Mouse (Mus musculus) lung, postnatal 0 days (tissue): ENCODE data around the gene Casp6. TPM values are rescaled to one million over a fixed set of nuclear protein-coding genes. Genes with fewer than 3 reads are reported as not detected.
A peak's percentile ranks its signal among the peaks of the same experiment; 100 is the strongest.

ENCODE experiments used
- ATAC-seq: fragments of 200-750 bp; cut with Nextera tagmentation; 2 replicates; pipeline ENCODE4 v1.8.0; 2017; ENCODE audit warnings: moderate library complexity
- DNase-seq: peaks from one replicate; pipeline ENCODE4 v3.0.0-alpha.2; 2016; ENCODE audit warnings: low spot score
- H3K27ac ChIP-seq: fragments of 300-500 bp; sonication (generic); 2 replicates; pipeline ENCODE4 v1.5.1; 2014; ENCODE audit warnings: antibody characterized with exemption, mild to moderate bottlenecking, low read length, mixed read lengths
- H3K27me3 ChIP-seq: fragments of 300-500 bp; sonication (generic); replicated peaks from 2 replicates; pipeline ENCODE4 v1.6.1; 2014; ENCODE audit warnings: low read length, mixed read lengths; ENCODE audit not compliant: insufficient read depth
- H3K36me3 ChIP-seq: fragments of 300-500 bp; sonication (generic); 2 replicates; pipeline ENCODE4 v1.6.1; 2014; ENCODE audit warnings: low read length, mixed read lengths; ENCODE audit not compliant: insufficient read depth
- H3K4me1 ChIP-seq: fragments of 300-500 bp; sonication (generic); 2 replicates; pipeline ENCODE4 v1.6.1; 2014; ENCODE audit warnings: antibody characterized with exemption, low read depth, low read length, mixed read lengths; ENCODE audit not compliant: insufficient read depth
- H3K4me2 ChIP-seq: fragments of 300-500 bp; sonication (generic); replicated peaks from 2 replicates; pipeline ENCODE4 v1.6.1; 2014; ENCODE audit warnings: low read depth, mild to moderate bottlenecking, low read length, moderate library complexity, mixed read lengths
- H3K4me3 ChIP-seq: fragments of 300-500 bp; sonication (generic); 2 replicates; pipeline ENCODE4 v1.5.1; 2014; ENCODE audit warnings: low read depth, low read length
- H3K9ac ChIP-seq: fragments of 300-500 bp; sonication (generic); replicated peaks from 2 replicates; pipeline ENCODE4 v1.6.1; 2014; ENCODE audit warnings: low read depth, mild to moderate bottlenecking
- H3K9me3 ChIP-seq: fragments of 300-500 bp; sonication (generic); 2 replicates; pipeline ENCODE4 v1.6.1; 2016; ENCODE audit warnings: low read length, mixed read lengths
- CTCF ChIP-seq: IDR thresholded peaks from 2 replicates; pipeline ENCODE4 v1.5.1; 2016; ENCODE audit warnings: antibody characterized with exemption, mild to moderate bottlenecking
- EP300 ChIP-seq: IDR thresholded peaks from 2 replicates; pipeline ENCODE4 v1.6.1; 2016; ENCODE audit warnings: antibody characterized with exemption, mild to moderate bottlenecking, control low read depth
- WGBS: fragments of 180-500 bp; shearing (Covaris S2); extraction: QIAGEN DNeasy Blood & Tissue Kit; methylation state at CpG from one replicate; pipeline ENCODE4 v1.1.7; 2014; 5-methylcytosine and 5-hydroxymethylcytosine counted together
- polyA plus RNA-seq: library from polyadenylated mRNA; unstranded; fragments of >200 nt; fragmentation: Nextera tagmentation; extraction: Ambion mirVana; gene quantifications from 2 replicates; pipeline ENCODE4 v1.2.1, GENCODE M21; 2015

The Casp6 gene
- polyA plus RNA-seq, 1 experiment from 2014 or later = 76.5 TPM

DNA sequence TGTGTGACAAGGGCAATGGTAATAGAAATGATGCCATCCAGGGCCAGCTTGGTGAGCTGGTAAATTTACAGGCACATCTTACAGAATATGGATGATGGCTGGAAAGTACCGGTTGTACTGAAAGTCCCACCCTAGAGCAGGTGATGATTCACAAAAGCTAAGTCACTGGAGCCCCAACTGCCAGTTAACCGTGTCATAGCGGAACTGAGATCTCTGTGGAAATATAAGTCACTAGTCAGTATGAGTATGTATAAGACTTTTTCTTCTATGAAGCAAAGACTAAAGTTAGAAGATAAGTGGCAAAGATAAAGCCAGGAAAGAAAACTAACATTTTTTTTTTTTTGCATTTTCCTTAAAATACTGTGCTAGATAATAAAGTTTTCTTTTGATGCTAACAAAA, 8.1 kb upstream of the Casp6 start:
- Histone ChIP-seq H3K27ac (no peak overlapping the region), H3K9ac (no peak overlapping the region), H3K27me3 (no peaks in the 10 kb centered on the region), H3K4me3 (no peak overlapping the region), H3K4me1 (no peaks in the 10 kb centered on the region), H3K9me3 (no peaks in the 10 kb centered on the region), H3K4me2 (no peak overlapping the region), H3K36me3 (peaks cover 5% of the 10 kb centered on the region; the same call in 1 of the 2 replicates)
- WGBS = 91% methylated on average over 3 of the region's 3 CpGs
- no peak for TF ChIP-seq CTCF
- DNase-seq (no peak), ATAC-seq (no peak)

GRCm38 (mm10) chr3:129896591-129896990, 4.6 kb upstream of the Casp6 start:
- ATAC-seq = no peak
- Histone ChIP-seq H3K4me1 (no peaks in the 10 kb centered on the region; the same call in 1 of the 2 replicates), H3K36me3 (no peaks in the 10 kb centered on the region), H3K9me3 (no peaks in the 10 kb centered on the region), H3K4me2 (no peak overlapping the region), H3K9ac (no peak overlapping the region), H3K4me3 (no peak overlapping the region), H3K27ac (no peak overlapping the region), H3K27me3 (no peaks in the 10 kb centered on the region)
- WGBS = 21% methylated on average over 6 of the region's 6 CpGs
- peak; percentile 22 for DNase-seq
- TF ChIP-seq CTCF (no peak), EP300 (no peak)

GRCm38 (mm10) chr3:129898886-129899285, 2.3 kb upstream of the Casp6 start:
- ATAC-seq = no peak
- Histone ChIP-seq H3K36me3 (no peaks in the 10 kb centered on the region), H3K9me3 (no peaks in the 10 kb centered on the region), H3K9ac (no peak overlapping the region), H3K4me3 (no peak overlapping the region), H3K27me3 (no peaks in the 10 kb centered on the region), H3K4me2 (no peak overlapping the region), H3K27ac (no peak overlapping the region), H3K4me1 (peaks cover 8% of the 10 kb centered on the region; the same call in 1 of the 2 replicates)
- TF ChIP-seq CTCF (no peak), EP300 (no peak)
- WGBS = 66% methylated on average over 4 of the region's 4 CpGs
- DNase-seq = no peak

- TF ChIP-seq EP300 = no peak
- no peak for TF ChIP-seq CTCF
- no peaks in the 10 kb centered on the region for H3K27me3 ChIP-seq
- no peak for ATAC-seq
- WGBS = 91% methylated on average over 3 of the region's 3 CpGs
- no peaks in the 10 kb centered on the region for H3K9me3 ChIP-seq
- H3K4me3 ChIP-seq = no peak overlapping the region
- no peak overlapping the region for H3K27ac ChIP-seq
- DNase-seq = no peak
- no peak overlapping the region for H3K9ac ChIP-seq
- no peak overlapping the region for H3K4me2 ChIP-seq
- H3K4me1 ChIP-seq = peaks cover 11% of the 10 kb centered on the region; the same call in 1 of the 2 replicates
- H3K36me3 ChIP-seq = peaks cover 6% of the 10 kb centered on the region; the same call in 1 of the 2 replicates
Observed at GRCm38 (mm10) chr3:129903369-129903768, 2.1 kb downstream of the Casp6 start.

GRCm38 (mm10) chr3:129903866-129904265, 2.6 kb downstream of the Casp6 start:
- ATAC-seq (no peak), DNase-seq (no peak)
- TF ChIP-seq EP300 (no peak), CTCF (no peak)
- WGBS = 81% methylated on average over 8 of the region's 8 CpGs
- no peaks in the 10 kb centered on the region for H3K27me3 ChIP-seq
- H3K4me2 ChIP-seq = no peak overlapping the region
- peaks cover 11% of the 10 kb centered on the region; the same call in 1 of the 2 replicates for H3K36me3 ChIP-seq
- H3K9me3 ChIP-seq = no peaks in the 10 kb centered on the region
- H3K4me1 ChIP-seq = peaks cover 11% of the 10 kb centered on the region; the same call in 1 of the 2 replicates
- no peak overlapping the region for H3K4me3 ChIP-seq
- H3K27ac ChIP-seq = no peak overlapping the region
- no peak overlapping the region for H3K9ac ChIP-seq

- Histone ChIP-seq H3K9ac (no peak overlapping the region), H3K4me2 (no peak overlapping the region), H3K27ac (no peak overlapping the region), H3K4me3 (no peak overlapping the region), H3K36me3 (peaks cover 12% of the 10 kb centered on the region; the same call in 1 of the 2 replicates), H3K9me3 (no peaks in the 10 kb centered on the region), H3K27me3 (no peaks in the 10 kb centered on the region), H3K4me1 (peaks cover 11% of the 10 kb centered on the region; the same call in 1 of the 2 replicates)
- 72% methylated on average over 7 of the region's 7 CpGs for WGBS
- no peak for TF ChIP-seq EP300
- no peak for TF ChIP-seq CTCF
- peak; percentile 18 for DNase-seq
- no peak for ATAC-seq
Observed at GRCm38 (mm10) chr3:129904381-129905132, 3.3 kb downstream of the Casp6 start.
